Mouse (Mus musculus): ENCODE results near the gene Tfip11. TPM values are rescaled to one million over a fixed set of nuclear protein-coding genes. Genes with fewer than 3 reads are reported as not detected.

The Tfip11 gene
- total and polyA plus RNA-seq, 3 experiments = 8.8 to 28.6 (median 23.8) TPM

DNA sequence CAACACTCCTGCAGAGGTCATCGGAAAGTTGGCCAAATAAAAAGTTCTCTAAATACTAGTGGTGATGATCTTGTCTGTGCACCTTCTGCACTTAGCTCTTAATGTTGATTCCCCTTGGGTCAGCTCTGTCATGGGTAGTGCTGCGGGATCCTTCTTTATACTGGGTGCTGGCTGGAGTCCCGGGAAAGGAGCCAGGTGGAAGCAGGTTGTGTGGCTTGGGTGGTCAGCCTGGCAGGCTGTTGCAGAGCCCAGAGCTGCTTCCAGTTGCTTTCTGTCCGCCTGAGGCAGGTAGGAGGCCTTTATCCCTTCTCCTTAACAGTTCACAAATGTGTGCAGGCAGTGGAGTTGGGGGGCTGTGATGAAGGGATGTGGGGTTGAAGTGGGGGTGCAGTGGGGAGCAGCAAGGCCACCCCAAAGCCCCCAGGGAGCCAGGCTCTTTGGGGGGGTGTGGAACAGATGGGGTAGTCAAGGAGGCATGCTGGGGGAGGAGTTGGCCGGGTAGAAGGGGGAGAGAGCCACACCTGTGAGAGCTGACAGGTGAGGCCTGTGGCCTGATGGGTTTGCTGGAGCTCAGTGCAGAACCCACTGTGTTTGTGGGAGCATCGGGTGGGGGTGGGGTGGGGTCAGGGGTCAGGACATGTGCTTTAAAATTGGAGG is 43.9 kb upstream of the Tfip11 start:
- TF ChIP-seq POLR2AphosphoS2 (IDR thresholded peaks at IDR 0.05; ENCODE audit: low read depth, low read length) (no peak), ZC3H11A (IDR thresholded peaks at IDR 0.05; ENCODE audit: low read depth, low read length) (no peak), CHD2 (IDR thresholded peaks at IDR 0.05; ENCODE audit: low read length) (no peak), MAZ (IDR thresholded peaks at IDR 0.05; ENCODE audit: low read depth, low read length) (no peak), HCFC1 (IDR thresholded peaks at IDR 0.05; ENCODE audit: low read depth, low read length) (no peak), POLR2A (IDR thresholded peaks at IDR 0.05; ENCODE audit: low read depth, low read length) (no peak), MAX (IDR thresholded peaks at IDR 0.05; ENCODE audit: low read length) (no peak)
- Histone ChIP-seq H3K4me1 (ENCODE audit: control insufficient read depth in 1 of 2, insufficient read depth in 2 of 2) (peaks cover 40 to 75% of the 10 kb centered on the region in 2 experiments), H3K4me3 (replicated peaks in 1 of 3; ENCODE audit: low read depth in 2 of 3, low read length in 2 of 3, poor library complexity in 1 of 3) (no peak overlapping the region), H3K9ac (ENCODE audit: insufficient read depth, low read depth) (no peak overlapping the region), H3K36me3 (replicated peaks in 1 of 2; ENCODE audit: control insufficient read depth in 1 of 2, insufficient read depth in 1 of 2, low read length in 1 of 2) (peaks cover 0 to 18% of the 10 kb centered on the region in 2 experiments), H3K9me3 (replicated peaks; ENCODE audit: low read length) (no peaks in the 10 kb centered on the region), H3K27ac (ENCODE audit: insufficient read depth, low read depth) (no peak overlapping the region), H3K79me2 (replicated peaks; ENCODE audit: control insufficient read depth, extremely low read depth, insufficient read depth, poor library complexity, severe bottlenecking) (0 out of 2 replicates have a peak, but pooled peaks cover 6% of the 10 kb centered on the region), H3K27me3 (replicated peaks) (no peaks in the 10 kb centered on the region), H3K4me2 (ENCODE audit: insufficient read depth, low read depth, poor library complexity, severe bottlenecking) (no peak overlapping the region)
- in situ Hi-C loops (cut with MboI; ENCODE audit: low pct_ligation_motif_present, low pct_unique_long_range_greater_than_20kb, low sequenced_read_pairs) (no loop called here), dilution Hi-C loops (cut with MboI; ENCODE audit: extremely low pct_ligation_motif_present, extremely low pct_unique_long_range_greater_than_20kb, low sequenced_read_pairs) (no loop called here)
- no peak for DNase-seq (ENCODE audit: extremely low read depth)

DNA sequence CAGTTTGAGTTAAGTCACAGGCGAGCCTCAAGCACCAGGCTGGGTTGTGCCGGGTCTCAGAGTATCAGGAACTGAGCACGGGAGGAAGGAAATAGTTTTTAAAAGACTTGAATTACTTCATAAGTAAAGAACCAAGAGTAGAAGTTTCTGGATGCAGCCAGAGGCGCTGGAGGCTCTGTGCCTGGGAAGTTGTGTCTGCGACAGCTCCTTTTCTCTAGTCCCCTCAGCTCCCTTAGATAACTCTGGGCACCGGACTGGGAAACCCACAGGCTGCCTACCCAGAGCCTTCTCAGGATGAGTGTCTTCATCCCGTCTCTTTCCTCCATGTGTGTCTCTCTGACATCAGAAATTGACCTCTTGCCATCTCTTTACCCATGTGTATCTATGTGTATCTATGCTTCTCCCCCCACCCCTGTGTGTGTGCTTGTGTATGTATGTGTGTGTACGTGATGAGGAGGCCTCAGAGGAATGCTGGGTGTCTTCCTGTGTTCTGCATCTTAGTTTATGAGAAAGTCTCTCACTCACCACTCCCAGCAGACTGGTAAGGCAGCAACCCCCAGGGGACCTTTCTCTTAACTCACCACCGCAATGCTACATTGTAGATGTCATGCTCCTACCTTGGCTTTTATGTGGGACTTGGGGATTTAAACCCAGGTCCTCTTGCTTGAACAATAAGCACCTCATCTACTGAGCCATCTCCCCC is 43.2 kb upstream of the Tfip11 start:
- H3K4me3 ChIP-seq (replicated peaks in 1 of 3; ENCODE audit: low read depth in 2 of 3, low read length in 2 of 3, poor library complexity in 1 of 3) = no peak overlapping the region
- H3K9ac ChIP-seq (ENCODE audit: insufficient read depth, low read depth) = no peak overlapping the region

More for the DNA sequence above, 43.2 kb upstream of the Tfip11 start:
- Histone ChIP-seq H3K4me2 (ENCODE audit: insufficient read depth, low read depth, poor library complexity, severe bottlenecking) (no peak overlapping the region), H3K27ac (ENCODE audit: insufficient read depth, low read depth) (no peak overlapping the region), H3K27me3 (replicated peaks) (no peaks in the 10 kb centered on the region), H3K79me2 (replicated peaks; ENCODE audit: control insufficient read depth, extremely low read depth, insufficient read depth, poor library complexity, severe bottlenecking) (0 out of 2 replicates have a peak, but pooled peaks cover 4% of the 10 kb centered on the region), H3K36me3 (replicated peaks in 1 of 2; ENCODE audit: control insufficient read depth in 1 of 2, insufficient read depth in 1 of 2, low read length in 1 of 2) (peaks cover 0 to 18% of the 10 kb centered on the region in 2 experiments), H3K9me3 (replicated peaks; ENCODE audit: low read length) (no peaks in the 10 kb centered on the region), H3K4me1 (ENCODE audit: control insufficient read depth in 1 of 2, insufficient read depth in 2 of 2) (peaks cover 41 to 75% of the 10 kb centered on the region in 2 experiments)
- dilution Hi-C loops (cut with MboI; ENCODE audit: extremely low pct_ligation_motif_present, extremely low pct_unique_long_range_greater_than_20kb, low sequenced_read_pairs) (no loop called here), in situ Hi-C loops (cut with MboI; ENCODE audit: low pct_ligation_motif_present, low pct_unique_long_range_greater_than_20kb, low sequenced_read_pairs) (no loop called here)
- no peak for TF ChIP-seq SMC3 (IDR thresholded peaks at IDR 0.05; ENCODE audit: low read depth, low read length)
- no peak for TF ChIP-seq POLR2AphosphoS2 (IDR thresholded peaks at IDR 0.05; ENCODE audit: low read depth, low read length)
- TF ChIP-seq USF2 (conservative IDR thresholded peaks at IDR 0.05; ENCODE audit: low read depth, low read length) = no peak
- no peak for TF ChIP-seq NRF1 (IDR thresholded peaks at IDR 0.05; ENCODE audit: low read depth, low read length)
- no peak for TF ChIP-seq BHLHE40 (IDR thresholded peaks at IDR 0.05; ENCODE audit: low read depth, low read length)
- TF ChIP-seq GABPA (IDR thresholded peaks at IDR 0.05; ENCODE audit: insufficient replicate concordance, low read depth, low read length) = no peak
- no peak for TF ChIP-seq TCF12 (IDR thresholded peaks at IDR 0.05; ENCODE audit: low read depth, low read length)
- no peak for TF ChIP-seq PAX5 (IDR thresholded peaks at IDR 0.05; ENCODE audit: low read length)
- TF ChIP-seq MAX (IDR thresholded peaks at IDR 0.05; ENCODE audit: low read length) = no peak
- no peak for TF ChIP-seq MXI1 (IDR thresholded peaks at IDR 0.05; ENCODE audit: low read depth, low read length)
- TF ChIP-seq ZMIZ1 (IDR thresholded peaks at IDR 0.05; ENCODE audit: low read depth, low read length) = no peak
- no peak for TF ChIP-seq KAT2A (IDR thresholded peaks at IDR 0.05; ENCODE audit: insufficient replicate concordance, low read length)
- no peak for TF ChIP-seq CTCF (conservative IDR thresholded peaks at IDR 0.05 in 1 of 2, IDR thresholded peaks at IDR 0.05 in 1 of 2; ENCODE audit: low read depth in 2 of 2, low read length in 2 of 2)
- TF ChIP-seq JUN (IDR thresholded peaks at IDR 0.05; ENCODE audit: insufficient read depth, low read depth, low read length) = no peak
- no peak for TF ChIP-seq ELF1 (IDR thresholded peaks at IDR 0.05; ENCODE audit: low read depth, low read length)
- no peak for TF ChIP-seq MAFK (IDR thresholded peaks at IDR 0.05; ENCODE audit: insufficient replicate concordance, low read length)
- no peak for DNase-seq (ENCODE audit: extremely low read depth)

All from CH12.LX (cell line).